ENCODE assay signal across 12 mouse cellular contexts in genomic region chr4:68765772-68766573, GRCm38 (mm10).
A peak's percentile ranks its signal among the peaks of the same experiment; 100 is the strongest.
DNase-seq lines count a peak whose midpoint lies in the region; ATAC-seq lines count a peak whose summit lies in the region.
"Had no signal": no experiment of that assay in that cellular context is flagged by ENCODE, and none has a peak within 500 bp of the region (broad histone marks: within the 10 kb centered on the region; RNA-seq: fewer than 3 reads in every experiment).

No protein-coding gene starts in this region.

- ATAC-seq in forebrain, embryonic 11.5 days (replicated peaks; ENCODE audit: low FRiP score), result peak; percentile 59; the same call in 1 of the 2 replicates
- peak; percentile 67 for ATAC-seq in hindbrain, embryonic 14.5 days (ENCODE audit: low FRiP score)
- no peak for ATAC-seq in intestine, embryonic 15.5 days

- 72% methylated on average over 12 of the region's 12 CpGs for whole genome bisulfite sequencing in forebrain, embryonic 11.5 days
- 76% methylated on average over 12 of the region's 12 CpGs for WGBS in forebrain, embryonic 10.5 days
- WGBS in hindbrain, embryonic 14.5 days, result 60% methylated on average over 12 of the region's 12 CpGs
- 79% methylated on average over 12 of the region's 12 CpGs for WGBS in intestine, embryonic 15.5 days

- intact Hi-C loops in left cerebral cortex, postnatal 25 days (cut with DNase I), result loop anchor here (5.0 to 10.0 kb wide), 2 partner anchors 186 to 741 kb away; partner anchors contain the start of gene Brinp1

- H3K4me1 ChIP-seq in forebrain, embryonic 11.5 days (replicated peaks; ENCODE audit: control insufficient read depth, insufficient read depth, low read length), result no peaks in the 10 kb centered on the region
- peaks cover 14% of the 10 kb centered on the region for H3K4me1 ChIP-seq in forebrain, embryonic 10.5 days
- no peaks in the 10 kb centered on the region for H3K4me1 ChIP-seq in hindbrain, embryonic 14.5 days (replicated peaks; ENCODE audit: control insufficient read depth, insufficient read depth, low read length)
- no peaks in the 10 kb centered on the region for H3K4me1 ChIP-seq in intestine, embryonic 15.5 days (replicated peaks)
- H3K4me1 ChIP-seq: heart, embryonic 13.5 days; limb, embryonic 12.5 days had no signal

- no peaks in the 10 kb centered on the region for H3K36me3 ChIP-seq in forebrain, embryonic 11.5 days (ENCODE audit: control insufficient read depth, insufficient read depth, low read length)
- H3K36me3 ChIP-seq in forebrain, embryonic 10.5 days (replicated peaks), result no peaks in the 10 kb centered on the region
- peaks cover 15% of the 10 kb centered on the region for H3K36me3 ChIP-seq in hindbrain, embryonic 14.5 days (replicated peaks; ENCODE audit: control insufficient read depth, insufficient read depth)
- no peaks in the 10 kb centered on the region for H3K36me3 ChIP-seq in intestine, embryonic 15.5 days
- H3K36me3 ChIP-seq: heart, embryonic 13.5 days; limb, embryonic 12.5 days had no signal

- no peak overlapping the region for H3K27ac ChIP-seq in forebrain, embryonic 11.5 days (ENCODE audit: low read depth, low read length)
- H3K27ac ChIP-seq in forebrain, embryonic 10.5 days, result no peak overlapping the region
- H3K27ac ChIP-seq in hindbrain, embryonic 14.5 days, result no peak overlapping the region
- no peak overlapping the region for H3K27ac ChIP-seq in intestine, embryonic 15.5 days
- H3K27ac ChIP-seq: heart, embryonic 13.5 days; limb, embryonic 12.5 days had no signal

- H3K9me3 ChIP-seq in forebrain, embryonic 11.5 days (ENCODE audit: control insufficient read depth, low read length), result no peaks in the 10 kb centered on the region
- H3K9me3 ChIP-seq in forebrain, embryonic 10.5 days, result no peaks in the 10 kb centered on the region
- H3K9me3 ChIP-seq in hindbrain, embryonic 14.5 days (ENCODE audit: control insufficient read depth, low read length), result no peaks in the 10 kb centered on the region
- no peaks in the 10 kb centered on the region for H3K9me3 ChIP-seq in intestine, embryonic 15.5 days
- H3K9me3 ChIP-seq: heart, embryonic 13.5 days; limb, embryonic 12.5 days had no signal

- H3K4me2 ChIP-seq in forebrain, embryonic 11.5 days (ENCODE audit: low read depth, low read length, severe bottlenecking), result no peak overlapping the region
- H3K4me2 ChIP-seq in hindbrain, embryonic 14.5 days (replicated peaks), result no peak overlapping the region
- H3K4me2 ChIP-seq in intestine, embryonic 15.5 days (replicated peaks), result no peak overlapping the region
- H3K4me2 ChIP-seq: heart, embryonic 13.5 days; limb, embryonic 12.5 days had no signal

- DNase-seq in forebrain, embryonic 11.5 days (ENCODE audit: low spot score), result no peak
- DNase-seq in forebrain, embryonic 10.5 days (ENCODE audit: extremely low spot score, low spot score), result no peak
- DNase-seq in hindbrain, embryonic 14.5 days (ENCODE audit: low spot score), result no peak
- peak; percentile 45 to 68 for DNase-seq in left cerebral cortex, postnatal 25 days (ENCODE audit: low spot score in 2 of 2)
- DNase-seq in right cerebral cortex, postnatal 10 days (ENCODE audit: low spot score in 2 of 2), result peak; percentile 76 to 85
- no peak for DNase-seq in lung, adult 18-20 months
- DNase-seq in ovary, postnatal 10 days (ENCODE audit: low spot score), result no peak
- DNase-seq: kidney, adult 18-20 months; lung, postnatal 10 days had no signal

- H3K27me3 ChIP-seq in forebrain, embryonic 11.5 days (ENCODE audit: control insufficient read depth, insufficient read depth, low read length), result no peaks in the 10 kb centered on the region
- H3K27me3 ChIP-seq in forebrain, embryonic 10.5 days (ENCODE audit: poor library complexity, severe bottlenecking), result no peaks in the 10 kb centered on the region
- H3K27me3 ChIP-seq in hindbrain, embryonic 14.5 days (ENCODE audit: control insufficient read depth, insufficient read depth, low read length), result no peaks in the 10 kb centered on the region
- H3K27me3 ChIP-seq in intestine, embryonic 15.5 days (replicated peaks), result no peaks in the 10 kb centered on the region
- H3K27me3 ChIP-seq: heart, embryonic 13.5 days; limb, embryonic 12.5 days had no signal

- no peak overlapping the region for H3K4me3 ChIP-seq in forebrain, embryonic 11.5 days (ENCODE audit: low read depth, low read length)
- H3K4me3 ChIP-seq in forebrain, embryonic 10.5 days, result no peak overlapping the region
- H3K4me3 ChIP-seq in hindbrain, embryonic 14.5 days (replicated peaks; ENCODE audit: low read length), result no peak overlapping the region
- no peak overlapping the region for H3K4me3 ChIP-seq in intestine, embryonic 15.5 days (replicated peaks)
- H3K4me3 ChIP-seq: heart, embryonic 13.5 days; limb, embryonic 12.5 days had no signal

- H3K9ac ChIP-seq in forebrain, embryonic 11.5 days (ENCODE audit: low read length), result no peak overlapping the region
- no peak overlapping the region for H3K9ac ChIP-seq in hindbrain, embryonic 14.5 days
- no peak overlapping the region for H3K9ac ChIP-seq in intestine, embryonic 15.5 days
- H3K9ac ChIP-seq: heart, embryonic 13.5 days; limb, embryonic 12.5 days had no signal

Comparison
In these comparisons a context has a peak if more than half of its experiments do, and no peak if none do; other contexts are left out.
1. DNase-seq: peak in left cerebral cortex, postnatal 25 days (2 of 2) and right cerebral cortex, postnatal 10 days (2 of 2); none in forebrain, embryonic 11.5 days (single experiment), forebrain, embryonic 10.5 days (single experiment), hindbrain, embryonic 14.5 days (single experiment), lung, adult 18-20 months (0 of 2) and ovary, postnatal 10 days (single experiment).